Mouse (Mus musculus) erythroid progenitor cell, adult 5-6 weeks (primary cell): ENCODE measurements around the gene Cox8a. TPM values are rescaled to one million over a fixed set of nuclear protein-coding genes. Genes with fewer than 3 reads are reported as not detected.

Source experiments
- ATAC-seq: replicated peaks from 2 replicates; pipeline ENCODE4 v1.8.0; 2016; ENCODE audit warnings: moderate number of reproducible peaks, mild to moderate bottlenecking, moderate TSS enrichment, inconsistent platforms; ENCODE audit not compliant: poor library complexity, low FRiP score, severe bottlenecking
- total RNA-seq, 2 experiments: library from RNA; stranded (forward) in 1 of 2; stranded (reverse) in 1 of 2; fragments of 150-400 nt in 1 of 2; fragments of 186-747, 209-891 nt in 1 of 2; gene quantifications; 2 replicates each; pipeline versions ENCODE4 v1.2.3 to v1.2.4; 2015 to 2017; ENCODE audit warnings: low replicate concordance in 2 of 2

The Cox8a gene
- total RNA-seq, 2 experiments from 2014 or later = 226 to 241 TPM

DNA sequence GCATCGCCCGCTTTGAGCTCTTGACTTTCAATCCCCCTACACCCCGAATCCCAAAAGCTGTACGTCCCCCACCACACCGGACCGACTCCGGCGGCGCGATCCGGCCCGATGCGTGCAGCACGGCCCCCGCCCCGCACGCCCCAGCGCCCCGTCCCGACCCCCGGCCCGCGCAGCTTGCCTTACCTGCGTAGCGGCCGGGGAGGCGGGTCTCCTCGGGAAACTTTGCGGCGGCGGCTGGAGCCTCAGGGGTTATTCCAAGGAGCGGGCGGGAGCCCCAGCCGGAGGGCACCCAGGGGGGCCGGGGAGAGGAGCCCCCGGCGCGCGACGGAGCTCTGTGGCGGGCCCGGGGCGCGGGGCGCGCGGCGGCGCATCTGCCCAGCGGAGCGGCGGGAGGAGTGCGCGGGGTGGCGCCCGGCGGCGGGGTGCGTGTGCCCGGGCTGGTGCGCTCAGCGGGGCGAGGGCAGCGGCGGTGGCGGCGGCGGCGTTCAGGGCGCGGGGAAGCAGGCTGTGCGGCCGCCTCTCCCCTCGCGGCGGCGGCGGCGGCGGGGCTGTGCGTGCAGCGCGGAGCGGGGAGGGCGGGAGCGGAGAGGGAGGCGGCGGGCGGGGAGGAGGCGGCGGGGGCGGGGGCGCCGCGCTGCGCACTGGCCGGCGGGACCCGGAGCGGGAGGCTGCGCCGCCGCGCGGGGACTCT is 51.8 kb downstream of the Cox8a start:
- ATAC-seq = no peak

Other genes starting within 250 kb of the Cox8a start
- gene Ppp1r14b, start 242.6 kb downstream of the Cox8a start, total RNA-seq (2015; ENCODE audit: low replicate concordance) = 31.0 and 59.1 TPM in 2 replicates
- 0.91 and 10.4 TPM in 2 replicates for gene Ppp1r14b, start 242.6 kb downstream of the Cox8a start, total RNA-seq (2017; ENCODE audit: low replicate concordance)
- gene Plcb3, start 241.1 kb downstream of the Cox8a start, total RNA-seq (2015; ENCODE audit: low replicate concordance) = 1.4 and 1.7 TPM in 2 replicates
- gene Plcb3, start 241.1 kb downstream of the Cox8a start, total RNA-seq (2017; ENCODE audit: low replicate concordance) = 0.68 and 1.8 TPM in 2 replicates
- gene Fkbp2, start 237.1 kb downstream of the Cox8a start, total RNA-seq (2015; ENCODE audit: low replicate concordance) = 38.1 and 93.3 TPM in 2 replicates
- 31.0 and 34.9 TPM in 2 replicates for gene Fkbp2, start 237.1 kb downstream of the Cox8a start, total RNA-seq (2017; ENCODE audit: low replicate concordance)
- 13.7 and 22.2 TPM in 2 replicates for gene Vegfb, start 230.0 kb downstream of the Cox8a start, total RNA-seq (2015; ENCODE audit: low replicate concordance)
- 0.98 and 4.1 TPM in 2 replicates for gene Vegfb, start 230.0 kb downstream of the Cox8a start, total RNA-seq (2017; ENCODE audit: low replicate concordance)
- 11.5 TPM in 1 of 2 replicates, not detected in the other for gene Dnajc4, start 225.0 kb downstream of the Cox8a start, total RNA-seq (2015; ENCODE audit: low replicate concordance)
- gene Dnajc4, start 225.0 kb downstream of the Cox8a start, total RNA-seq (2017; ENCODE audit: low replicate concordance) = 2.2 and 2.6 TPM in 2 replicates
- 4.2 and 10.1 TPM in 2 replicates for gene Nudt22, start 221.5 kb downstream of the Cox8a start, total RNA-seq (2015; ENCODE audit: low replicate concordance)
- 0.26 and 3.9 TPM in 2 replicates for gene Nudt22, start 221.5 kb downstream of the Cox8a start, total RNA-seq (2017; ENCODE audit: low replicate concordance)
- not detected in 2 replicates for gene Trpt1, start 221.5 kb downstream of the Cox8a start, total RNA-seq (2015; ENCODE audit: low replicate concordance)
- gene Trpt1, start 221.5 kb downstream of the Cox8a start, total RNA-seq (2017; ENCODE audit: low replicate concordance) = not detected in 2 replicates
- gene Fermt3, start 198.1 kb downstream of the Cox8a start, total RNA-seq (2015; ENCODE audit: low replicate concordance) = 30.6 and 38.6 TPM in 2 replicates
- 63.9 and 69.1 TPM in 2 replicates for gene Fermt3, start 198.1 kb downstream of the Cox8a start, total RNA-seq (2017; ENCODE audit: low replicate concordance)
- 59.5 and 78.6 TPM in 2 replicates for gene Stip1, start 177.6 kb downstream of the Cox8a start, total RNA-seq (2015; ENCODE audit: low replicate concordance)
- gene Stip1, start 177.6 kb downstream of the Cox8a start, total RNA-seq (2017; ENCODE audit: low replicate concordance) = 48.1 and 60.8 TPM in 2 replicates
- gene Macrod1, start 160.8 kb downstream of the Cox8a start, total RNA-seq (2015; ENCODE audit: low replicate concordance) = not detected in 2 replicates
- gene Macrod1, start 160.8 kb downstream of the Cox8a start, total RNA-seq (2017; ENCODE audit: low replicate concordance) = 0.53 and 1.2 TPM in 2 replicates
- not detected in 2 replicates for gene Flrt1, start 111.9 kb downstream of the Cox8a start, total RNA-seq (2015; ENCODE audit: low replicate concordance)
- not detected in 2 replicates for gene Flrt1, start 111.9 kb downstream of the Cox8a start, total RNA-seq (2017; ENCODE audit: low replicate concordance)
- 17.3 and 25.6 TPM in 2 replicates for gene Otub1, start 11.3 kb downstream of the Cox8a start, total RNA-seq (2015; ENCODE audit: low replicate concordance)
- gene Otub1, start 11.3 kb downstream of the Cox8a start, total RNA-seq (2017; ENCODE audit: low replicate concordance) = 8.2 and 10.0 TPM in 2 replicates
- 35.6 and 47.2 TPM in 2 replicates for gene Naa40, start 23.6 kb upstream of the Cox8a start, total RNA-seq (2015; ENCODE audit: low replicate concordance)
- 44.8 and 57.3 TPM in 2 replicates for gene Naa40, start 23.6 kb upstream of the Cox8a start, total RNA-seq (2017; ENCODE audit: low replicate concordance)
- gene Rcor2, start 49.7 kb upstream of the Cox8a start, total RNA-seq (2015; ENCODE audit: low replicate concordance) = 2.2 TPM in 1 of 2 replicates, not detected in the other
- 0.53 TPM in 1 of 2 replicates, not detected in the other for gene Rcor2, start 49.7 kb upstream of the Cox8a start, total RNA-seq (2017; ENCODE audit: low replicate concordance)
- gene Mark2, start 124.2 kb upstream of the Cox8a start, total RNA-seq (2015; ENCODE audit: low replicate concordance) = 48.7 and 54.1 TPM in 2 replicates
- 38.4 and 51.5 TPM in 2 replicates for gene Mark2, start 124.2 kb upstream of the Cox8a start, total RNA-seq (2017; ENCODE audit: low replicate concordance)
- 4.2 TPM in 1 of 2 replicates, not detected in the other for gene Spindoc, start 165.4 kb upstream of the Cox8a start, total RNA-seq (2015; ENCODE audit: low replicate concordance)
- 0.15 and 2.2 TPM in 2 replicates for gene Spindoc, start 165.4 kb upstream of the Cox8a start, total RNA-seq (2017; ENCODE audit: low replicate concordance)
- gene 2700081O15Rik, start 200.0 kb upstream of the Cox8a start, total RNA-seq (2015; ENCODE audit: low replicate concordance) = 1.1 TPM in 1 of 2 replicates, not detected in the other
- 0.39 TPM in 1 of 2 replicates, not detected in the other for gene 2700081O15Rik, start 200.0 kb upstream of the Cox8a start, total RNA-seq (2017; ENCODE audit: low replicate concordance)